ENCODE assay signal across 9 mouse cellular contexts in genomic region chr7:28467213-28467751, GRCm38 (mm10). TPM values are rescaled to one million over a fixed set of nuclear protein-coding genes. Genes with fewer than 3 reads are reported as not detected.
DNase-seq lines count a peak whose midpoint lies in the region; ATAC-seq lines count a peak whose summit lies in the region.
"Had no signal": no experiment of that assay in that cellular context is flagged by ENCODE, and none has a peak within 500 bp of the region (broad histone marks: within the 10 kb centered on the region; RNA-seq: fewer than 3 reads in every experiment).

No protein-coding gene starts in this region.

- H3K27ac ChIP-seq in embryonic facial prominence, embryonic 12.5 days, result no peak overlapping the region; the same call in 1 of the 2 replicates
- no peak overlapping the region for H3K27ac ChIP-seq in limb, embryonic 11.5 days (replicated peaks; ENCODE audit: low read depth, low read length)

- peak overlapping the region; percentile 88 for H3K4me2 ChIP-seq in embryonic facial prominence, embryonic 12.5 days (replicated peaks)
- peak overlapping the region; percentile 67 for H3K4me2 ChIP-seq in limb, embryonic 11.5 days (ENCODE audit: low read depth, severe bottlenecking)

- ATAC-seq in embryonic facial prominence, embryonic 12.5 days (ENCODE audit: insufficient number of reproducible peaks, insufficient read depth, low FRiP score, low TSS enrichment), result peak; percentile 57
- peak; percentile 29 to 52 for ATAC-seq in hematopoietic stem cell, adult 5-6 weeks (replicated peaks in 1 of 2; ENCODE audit: insufficient read depth in 1 of 2, low FRiP score in 2 of 2, low TSS enrichment in 1 of 2, low read depth in 1 of 2, poor library complexity in 2 of 2, severe bottlenecking in 2 of 2)
- peak; percentile 79 for ATAC-seq in limb, embryonic 11.5 days (ENCODE audit: insufficient number of reproducible peaks, low FRiP score, low TSS enrichment, low read depth)

- H3K27me3 ChIP-seq in embryonic facial prominence, embryonic 12.5 days, result peaks cover 20% of the 10 kb centered on the region
- no peaks in the 10 kb centered on the region; the same call in 1 of the 2 replicates for H3K27me3 ChIP-seq in limb, embryonic 11.5 days (ENCODE audit: control insufficient read depth, insufficient read depth, low read length)

- H3K4me3 ChIP-seq in embryonic facial prominence, embryonic 12.5 days, result peak overlapping the region; percentile 50
- H3K4me3 ChIP-seq in limb, embryonic 11.5 days (ENCODE audit: low read depth, low read length), result peak overlapping the region; percentile 47
- H3K4me3 ChIP-seq: myocyte had no signal

- peak; percentile 19 for DNase-seq in right cerebral cortex, postnatal 14 days
- DNase-seq in right cerebral cortex, adult 18-20 months, result no peak
- DNase-seq in limb, embryonic 11.5 days (ENCODE audit: low spot score), result peak; percentile 83
- peak; percentile 54 for DNase-seq in mesoderm, embryonic 11.5 days (ENCODE audit: low read depth, low spot score)
- DNase-seq in urinary bladder, postnatal 4 days (ENCODE audit: low spot score in 2 of 2), result peak; percentile 51 to 66
- DNase-seq in right cerebral cortex, adult 2 months (ENCODE audit: low spot score in 2 of 2), result no peak

- peaks cover 6% of the 10 kb centered on the region; the same call in 1 of the 2 replicates for H3K4me1 ChIP-seq in embryonic facial prominence, embryonic 12.5 days
- H3K4me1 ChIP-seq in limb, embryonic 11.5 days (ENCODE audit: control insufficient read depth, insufficient read depth, low read length), result peaks cover 2% of the 10 kb centered on the region; the same call in 1 of the 2 replicates

- peaks cover 13% of the 10 kb centered on the region for H3K36me3 ChIP-seq in embryonic facial prominence, embryonic 12.5 days
- no peaks in the 10 kb centered on the region; the same call in 1 of the 2 replicates for H3K36me3 ChIP-seq in limb, embryonic 11.5 days (ENCODE audit: control insufficient read depth, insufficient read depth, low read length)

- peak overlapping the region; percentile 57 for H3K9ac ChIP-seq in embryonic facial prominence, embryonic 12.5 days
- peak overlapping the region; percentile 83 for H3K9ac ChIP-seq in limb, embryonic 11.5 days (ENCODE audit: low read length)

- under 1% methylated on average over 57 of the region's 63 CpGs for WGBS in embryonic facial prominence, embryonic 12.5 days
- WGBS in limb, embryonic 11.5 days, result 1% methylated on average over 47 of the region's 63 CpGs

- H3K9me3 ChIP-seq in embryonic facial prominence, embryonic 12.5 days, result no peaks in the 10 kb centered on the region
- H3K9me3 ChIP-seq in limb, embryonic 11.5 days (ENCODE audit: control insufficient read depth, low read length), result no peaks in the 10 kb centered on the region

RNA-seq across cellular contexts. Expression of gene Lrfn1, which starts 15.5 kb away (rescaled TPM):
- 9.9 and 10.7 TPM in 2 replicates for polyA plus RNA-seq in embryonic facial prominence, embryonic 12.5 days (2016; fragmentation: Nextera tagmentation; extraction: Ambion mirVana)
- total RNA-seq in hematopoietic stem cell, adult 5-6 weeks (2017), result 2.2 and 8.7 TPM in 2 replicates
- polyA plus RNA-seq in limb, embryonic 11.5 days (2014; fragmentation: Nextera tagmentation; extraction: Ambion mirVana), result 5.8 and 6.3 TPM in 2 replicates
- polyA plus RNA-seq: myocyte had no signal

RNA-seq across cellular contexts. Expression of gene Gmfg, which starts 30.0 kb away (rescaled TPM):
- polyA plus RNA-seq in embryonic facial prominence, embryonic 12.5 days (2016; fragmentation: Nextera tagmentation; extraction: Ambion mirVana), result 7.5 and 8.3 TPM in 2 replicates
- total RNA-seq in hematopoietic stem cell, adult 5-6 weeks (2017), result 584 and 882 TPM in 2 replicates
- polyA plus RNA-seq in limb, embryonic 11.5 days (2014; fragmentation: Nextera tagmentation; extraction: Ambion mirVana), result 5.8 and 7.5 TPM in 2 replicates
- polyA plus RNA-seq: myocyte had no signal

RNA-seq across cellular contexts. Expression of gene Ifnl2, which starts 43.0 kb away (rescaled TPM):
- polyA plus RNA-seq in embryonic facial prominence, embryonic 12.5 days (2016; fragmentation: Nextera tagmentation; extraction: Ambion mirVana), result not detected in 2 replicates
- total RNA-seq in hematopoietic stem cell, adult 5-6 weeks (2017), result not detected in 2 replicates
- not detected in 2 replicates for polyA plus RNA-seq in limb, embryonic 11.5 days (2014; fragmentation: Nextera tagmentation; extraction: Ambion mirVana)
- polyA plus RNA-seq: myocyte had no signal

RNA-seq across cellular contexts. Expression of gene Ifnl3, which starts 55.4 kb away (rescaled TPM):
- not detected in 2 replicates for polyA plus RNA-seq in embryonic facial prominence, embryonic 12.5 days (2016; fragmentation: Nextera tagmentation; extraction: Ambion mirVana)
- total RNA-seq in hematopoietic stem cell, adult 5-6 weeks (2017), result not detected in 2 replicates
- not detected in 2 replicates for polyA plus RNA-seq in limb, embryonic 11.5 days (2014; fragmentation: Nextera tagmentation; extraction: Ambion mirVana)
- polyA plus RNA-seq: myocyte had no signal

Comparison
In these comparisons a context has a peak if more than half of its experiments do, and no peak if none do; other contexts are left out.
1. DNase-seq: peak in right cerebral cortex, postnatal 14 days (single experiment), limb, embryonic 11.5 days (single experiment), mesoderm, embryonic 11.5 days (single experiment) and urinary bladder, postnatal 4 days (2 of 2); none in right cerebral cortex, adult 18-20 months (single experiment) and right cerebral cortex, adult 2 months (0 of 2).
2. Peak in every context shown above with its lines, with median percentiles within 50 percentile points of each other: ATAC-seq.